Mouse (Mus musculus) heart, embryonic 11.5 days (tissue): ENCODE results near the gene Lenep. TPM values are rescaled to one million over a fixed set of nuclear protein-coding genes. Genes with fewer than 3 reads are reported as not detected.

ENCODE experiments used
- ATAC-seq: fragments of 200-750 bp; cut with Nextera tagmentation; replicated peaks from 2 replicates; pipeline ENCODE4 v1.8.0; 2017; ENCODE audit warnings: moderate library complexity; ENCODE audit not compliant: insufficient number of reproducible peaks, low FRiP score, low TSS enrichment
- H3K27ac ChIP-seq: fragments of 300-500 bp; sonication (generic); 2 replicates; pipeline ENCODE4 v1.5.1; 2014; ENCODE audit warnings: mild to moderate bottlenecking, low read depth, low read length
- H3K27me3 ChIP-seq: fragments of 300-500 bp; sonication (generic); 2 replicates; pipeline ENCODE4 v1.6.1; 2014; ENCODE audit warnings: mild to moderate bottlenecking, low read length, mixed read lengths; ENCODE audit not compliant: control insufficient read depth, insufficient read depth
- H3K36me3 ChIP-seq: fragments of 300-500 bp; sonication (generic); 2 replicates; pipeline ENCODE4 v1.6.1; 2014; ENCODE audit warnings: mild to moderate bottlenecking, low read length, moderate library complexity, mixed read lengths; ENCODE audit not compliant: control insufficient read depth, insufficient read depth
- H3K4me1 ChIP-seq: fragments of 300-500 bp; sonication (generic); 2 replicates; pipeline ENCODE4 v1.6.1; 2014; ENCODE audit warnings: low read length; ENCODE audit not compliant: control insufficient read depth, insufficient read depth
- H3K4me2 ChIP-seq: fragments of 300-500 bp; sonication (generic); 2 replicates; pipeline ENCODE4 v1.6.1; 2014; ENCODE audit warnings: mild to moderate bottlenecking, moderate library complexity
- H3K4me3 ChIP-seq: fragments of 300-500 bp; sonication (generic); 2 replicates; pipeline ENCODE4 v1.5.1; 2014; ENCODE audit warnings: low read depth, low read length
- H3K9ac ChIP-seq: fragments of 300-500 bp; sonication (generic); 2 replicates; pipeline ENCODE4 v1.6.1; 2014; ENCODE audit warnings: mild to moderate bottlenecking, low read depth, low read length, moderate library complexity
- H3K9me3 ChIP-seq: fragments of 300-500 bp; sonication (generic); replicated peaks from 2 replicates; pipeline ENCODE4 v1.6.1; 2016; ENCODE audit warnings: low read length; ENCODE audit not compliant: control insufficient read depth
- WGBS: fragments of 180-500 bp; shearing (Covaris S2); extraction: QIAGEN DNeasy Blood & Tissue Kit; methylation state at CpG from one replicate; pipeline ENCODE4 v1.1.7; 2014; ENCODE audit not compliant: insufficient replicate concordance; 5-methylcytosine and 5-hydroxymethylcytosine counted together
- polyA plus RNA-seq: library from polyadenylated mRNA; unstranded; fragments of >200 nt; fragmentation: Nextera tagmentation; extraction: Ambion mirVana; gene quantifications from 2 replicates; pipeline ENCODE4 v1.2.1, GENCODE M21; 2014

Lenep gene
- polyA plus RNA-seq, 1 experiment from 2014 or later: not detected

DNA sequence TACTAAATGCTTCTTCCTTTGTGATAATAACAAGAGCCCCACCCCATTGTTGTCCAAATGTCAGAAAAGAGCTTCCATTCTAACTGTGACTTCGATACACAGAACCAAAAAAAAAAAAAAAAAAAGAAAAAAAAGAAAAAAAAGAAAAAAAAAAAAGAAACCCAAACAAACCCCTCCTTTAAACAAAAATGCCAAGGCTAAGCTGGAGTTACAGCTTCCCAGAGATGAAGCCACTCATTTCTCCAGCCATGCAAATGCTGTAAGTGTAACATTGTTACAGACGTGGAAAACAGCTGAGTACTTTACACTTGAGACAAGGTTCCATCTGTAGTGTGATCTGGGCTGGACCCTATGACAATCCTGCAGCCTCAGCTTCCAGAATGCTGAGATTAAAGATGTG, 14.5 kb upstream of the Lenep start:
- Histone ChIP-seq H3K9ac (peak overlapping the region; percentile 87), H3K4me3 (peak overlapping the region; percentile 53), H3K36me3 (peaks cover 20% of the 10 kb centered on the region), H3K4me2 (peak overlapping the region; percentile 90), H3K27ac (peak overlapping the region; percentile 47; the same call in 1 of the 2 replicates), H3K9me3 (no peaks in the 10 kb centered on the region), H3K27me3 (no peaks in the 10 kb centered on the region), H3K4me1 (peaks cover 17% of the 10 kb centered on the region)
- 24% methylated on average over 2 of the region's 2 CpGs for WGBS
- ATAC-seq: no peak

- no peak for ATAC-seq
- H3K9ac ChIP-seq: no peak overlapping the region
- no peaks in the 10 kb centered on the region for H3K27me3 ChIP-seq
- peaks cover 8% of the 10 kb centered on the region for H3K4me1 ChIP-seq
- no peaks in the 10 kb centered on the region for H3K9me3 ChIP-seq
- H3K36me3 ChIP-seq: peaks cover 20% of the 10 kb centered on the region
- H3K4me2 ChIP-seq: no peak overlapping the region
- no peak overlapping the region for H3K27ac ChIP-seq
- 95% methylated on average over 8 of the region's 8 CpGs for WGBS
- no peak overlapping the region for H3K4me3 ChIP-seq
Measured at GRCm38 (mm10) chr3:89416158-89416557, 13.6 kb upstream of the Lenep start.

GRCm38 (mm10) chr3:89411490-89412393, 9.1 kb upstream of the Lenep start, which contains the start of gene Flad1:
Gene Flad1 (minus strand): TSS chr3:89411870.
- Histone ChIP-seq H3K9ac (peak within 1 kb of the TSS; percentile 77), H3K4me3 (peak within 1 kb of the TSS; percentile 67), H3K4me2 (peak within 1 kb of the TSS; percentile 67), H3K27ac (peak within 1 kb of the TSS; percentile 6; the same call in 1 of the 2 replicates), H3K4me1 (peaks cover 6% of the 10 kb centered on the region), H3K27me3 (no peaks in the 10 kb centered on the region), H3K9me3 (no peaks in the 10 kb centered on the region), H3K36me3 (peaks cover 22% of the 10 kb centered on the region)
- WGBS: 6% methylated on average over 28 of the region's 28 CpGs
- ATAC-seq: peak; percentile 98

- H3K36me3 ChIP-seq: peaks cover 17% of the 10 kb centered on the region
- WGBS: 79% methylated on average over 10 of the region's 10 CpGs
- no peaks in the 10 kb centered on the region for H3K27me3 ChIP-seq
- no peak for ATAC-seq
- H3K27ac ChIP-seq: no peak overlapping the region
- peak overlapping the region; percentile 77 for H3K9ac ChIP-seq
- H3K4me3 ChIP-seq: peak overlapping the region; percentile 67
- H3K4me1 ChIP-seq: peaks cover 6% of the 10 kb centered on the region
- peak overlapping the region; percentile 67 for H3K4me2 ChIP-seq
- no peaks in the 10 kb centered on the region for H3K9me3 ChIP-seq
Measured at GRCm38 (mm10) chr3:89410864-89411263, 8.3 kb upstream of the Lenep start.

- Histone ChIP-seq H3K9ac (no peak overlapping the region), H3K4me2 (no peak overlapping the region), H3K9me3 (no peaks in the 10 kb centered on the region), H3K4me1 (peaks cover 6% of the 10 kb centered on the region), H3K4me3 (no peak overlapping the region), H3K27ac (no peak overlapping the region), H3K36me3 (peaks cover 9% of the 10 kb centered on the region), H3K27me3 (no peaks in the 10 kb centered on the region)
- ATAC-seq: no peak
- 87% methylated on average over 3 of the region's 3 CpGs for WGBS
Measured at GRCm38 (mm10) chr3:89409701-89410100, 7.1 kb upstream of the Lenep start.

DNA sequence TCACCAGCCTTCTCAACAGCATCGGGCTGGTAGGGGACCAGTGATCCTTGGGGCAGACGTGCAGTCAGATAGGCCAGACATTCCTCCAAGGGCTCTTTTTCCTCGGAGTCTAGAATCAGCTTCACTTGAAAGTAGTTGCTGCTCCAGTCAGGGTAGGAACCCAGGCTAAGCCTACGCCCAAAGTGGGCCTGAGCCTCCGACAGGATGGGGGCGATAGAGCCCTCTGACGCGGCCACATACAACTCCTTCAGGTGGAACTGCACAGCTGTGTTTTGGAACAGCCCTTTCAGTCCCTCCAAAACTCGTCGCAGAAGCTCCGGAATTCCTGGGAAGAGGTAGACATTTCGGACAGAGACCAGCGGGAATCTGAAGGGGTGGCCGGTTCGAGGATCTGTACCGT, 5.9 kb upstream of the Lenep start:
- WGBS: 57% methylated on average over 16 of the region's 16 CpGs
- Histone ChIP-seq H3K4me1 (peaks cover 6% of the 10 kb centered on the region), H3K27ac (no peak overlapping the region), H3K9ac (no peak overlapping the region), H3K9me3 (no peaks in the 10 kb centered on the region), H3K36me3 (peaks cover 7% of the 10 kb centered on the region), H3K4me3 (no peak overlapping the region), H3K27me3 (no peaks in the 10 kb centered on the region), H3K4me2 (peak overlapping the region; percentile 16; the same call in 1 of the 2 replicates)
- no peak for ATAC-seq

- Histone ChIP-seq H3K36me3 (peaks cover 10% of the 10 kb centered on the region), H3K9ac (no peak overlapping the region), H3K27me3 (no peaks in the 10 kb centered on the region), H3K4me3 (no peak overlapping the region), H3K9me3 (no peaks in the 10 kb centered on the region), H3K4me1 (peaks cover 6% of the 10 kb centered on the region), H3K27ac (no peak overlapping the region), H3K4me2 (no peak overlapping the region)
- ATAC-seq: no peak
- WGBS: 87% methylated on average over 6 of the region's 6 CpGs
Measured at GRCm38 (mm10) chr3:89406887-89407286, 4.3 kb upstream of the Lenep start.

DNA sequence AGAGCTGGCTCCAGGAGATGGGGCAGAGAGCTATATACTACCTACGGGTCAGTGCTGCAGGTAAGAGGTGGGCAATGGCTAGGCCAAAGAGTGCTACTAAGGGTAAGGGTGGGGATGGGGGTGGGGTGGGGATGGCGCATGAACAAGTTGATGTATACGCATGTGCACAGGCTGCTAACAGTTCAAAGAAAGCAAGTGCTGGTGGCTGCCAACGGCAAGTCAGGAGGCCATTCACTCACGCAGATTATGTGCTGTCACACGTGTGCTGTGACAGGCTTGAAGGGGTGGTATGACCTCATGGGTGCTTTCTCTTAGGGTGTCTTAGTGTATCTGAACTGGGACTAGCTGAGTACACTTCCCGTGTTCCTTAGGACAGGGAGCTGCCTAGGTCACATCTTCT, 1.3 kb downstream of the Lenep start:
- H3K4me2 ChIP-seq: no peak overlapping the region
- whole genome bisulfite sequencing: 84% methylated on average over 7 of the region's 7 CpGs
- H3K27me3 ChIP-seq: no peaks in the 10 kb centered on the region
- no peak overlapping the region for H3K27ac ChIP-seq
- H3K4me3 ChIP-seq: no peak overlapping the region
- no peaks in the 10 kb centered on the region for H3K9me3 ChIP-seq
- peaks cover 4% of the 10 kb centered on the region; the same call in 1 of the 2 replicates for H3K4me1 ChIP-seq
- H3K36me3 ChIP-seq: peaks cover 10% of the 10 kb centered on the region
- no peak for ATAC-seq
- H3K9ac ChIP-seq: no peak overlapping the region
